Mouse (Mus musculus) CH12.LX (cell line): ENCODE measurements around the gene Ifi27.

Source experiments
- CTCF ChIP-seq, 2 experiments: IDR thresholded peaks in 1 of 2; conservative IDR thresholded peaks in 1 of 2; 2 replicates each; pipeline ENCODE4 v1.5.1; 2011 to 2012; ENCODE audit warnings: low read depth in 2 of 2, low read length in 2 of 2, improper control_type of control experiment in 1 of 2, inconsistent platforms in 1 of 2, mild to moderate bottlenecking in 1 of 2, moderate library complexity in 1 of 2
- ELF1 ChIP-seq: IDR thresholded peaks from 2 replicates; pipeline ENCODE4 v1.6.1; 2014; ENCODE audit warnings: low read depth, mild to moderate bottlenecking, inconsistent platforms, low read length, improper control_type of control experiment
- EP300 ChIP-seq: IDR thresholded peaks from 2 replicates; pipeline ENCODE4 v1.6.1; 2011; ENCODE audit warnings: low read length, improper control_type of control experiment
- MAX ChIP-seq: IDR thresholded peaks from 2 replicates; pipeline ENCODE4 v1.6.1; 2011; ENCODE audit warnings: low read length, improper control_type of control experiment
- MAZ ChIP-seq: IDR thresholded peaks from 2 replicates; pipeline ENCODE4 v1.6.1; 2012; ENCODE audit warnings: low read depth, mild to moderate bottlenecking, inconsistent platforms, low read length, improper control_type of control experiment, moderate library complexity
- MXI1 ChIP-seq: IDR thresholded peaks from 2 replicates; pipeline ENCODE4 v1.6.1; 2011; ENCODE audit warnings: mild to moderate bottlenecking, low read depth, low read length, improper control_type of control experiment
- MYC ChIP-seq: IDR thresholded peaks from 2 replicates; pipeline ENCODE4 v1.6.1; 2011; ENCODE audit warnings: low read depth, mild to moderate bottlenecking, improper control_type of control experiment, low read length
- POLR2A ChIP-seq: IDR thresholded peaks from 2 replicates; pipeline ENCODE4 v1.6.1; 2011; ENCODE audit warnings: low read depth, mild to moderate bottlenecking, improper control_type of control experiment, low read length
- POLR2AphosphoS2 ChIP-seq: IDR thresholded peaks from 2 replicates; pipeline ENCODE4 v1.6.1; 2011; ENCODE audit warnings: low read depth, low read length, improper control_type of control experiment
- RCOR1 ChIP-seq: conservative IDR thresholded peaks from 2 replicates; pipeline ENCODE4 v1.6.1; 2012; ENCODE audit warnings: low read depth, mild to moderate bottlenecking, inconsistent platforms, low read length, improper control_type of control experiment
- SMC3 ChIP-seq: IDR thresholded peaks from 2 replicates; pipeline ENCODE4 v1.6.1; 2011; ENCODE audit warnings: low read depth, low read length, improper control_type of control experiment
- ZNF384 ChIP-seq: IDR thresholded peaks from 2 replicates; pipeline ENCODE4 v1.6.1; 2012; ENCODE audit warnings: low read depth, low read length, improper control_type of control experiment, inconsistent platforms

- TF ChIP-seq MXI1 = no peak
- TF ChIP-seq SMC3 = no peak
- no peak for TF ChIP-seq ZNF384
- TF ChIP-seq MAX = no peak
- no peak for TF ChIP-seq CTCF (conservative IDR thresholded peaks at IDR 0.05 in 1 of 2, IDR thresholded peaks at IDR 0.05 in 1 of 2; ENCODE audit: low read depth in 2 of 2, low read length in 2 of 2)
- TF ChIP-seq POLR2A = no peak
- no peak for TF ChIP-seq ELF1
- TF ChIP-seq RCOR1 = no peak
- TF ChIP-seq MYC = no peak
- TF ChIP-seq MAZ = no peak
- TF ChIP-seq POLR2AphosphoS2 = no peak
- TF ChIP-seq EP300 = peak; percentile 71
Observed at GRCm38 (mm10) chr12:103445060-103445459, 11.0 kb downstream of the Ifi27 start.
